Mouse (Mus musculus) testis, adult 2 months (tissue): ENCODE measurements at regions not wholly inside any gene's neighbourhood (a gene's known extent, or its start where the extent isn't known, plus 50 kb on each side); places are given as distances from the start of the nearest gene placed in this dataset.
"Not testable (repeated sequence)": the region's sequence is repeated elsewhere in the genome, so short reads cannot be mapped to it uniquely, and the experiment has no call there.

ENCODE experiments used
- H3K27ac ChIP-seq: fragments of 200-500 bp; 2 replicates; pipeline ENCODE4 v1.5.1; 2012; ENCODE audit warnings: low read depth, low read length; ENCODE audit not compliant: control insufficient read depth, insufficient read depth
- H3K27me3 ChIP-seq: fragments of 200-500 bp; 2 replicates; pipeline ENCODE4 v1.6.1; 2012; ENCODE audit warnings: mild to moderate bottlenecking, low read length, moderate library complexity; ENCODE audit not compliant: control insufficient read depth, insufficient read depth
- H3K36me3 ChIP-seq: fragments of 200-500 bp; 2 replicates; pipeline ENCODE4 v1.6.1; 2012; ENCODE audit warnings: mild to moderate bottlenecking, low read length; ENCODE audit not compliant: control insufficient read depth, insufficient read depth
- H3K4me1 ChIP-seq: fragments of 200-500 bp; 2 replicates; pipeline ENCODE4 v1.6.1; 2012; ENCODE audit warnings: low read length; ENCODE audit not compliant: control insufficient read depth, insufficient read depth
- H3K4me3 ChIP-seq: fragments of 200-500 bp; 2 replicates; pipeline ENCODE4 v1.5.1; 2012; ENCODE audit warnings: low read depth, mild to moderate bottlenecking, low read length, moderate library complexity, mixed read lengths; ENCODE audit not compliant: control insufficient read depth
- POLR2A ChIP-seq: fragments of 200-500 bp; IDR thresholded peaks from 2 replicates; pipeline ENCODE4 v1.6.1; 2012; ENCODE audit warnings: low read depth, mild to moderate bottlenecking, inconsistent platforms, low read length, moderate library complexity; ENCODE audit not compliant: control insufficient read depth

- not testable (repeated sequence) for H3K36me3 ChIP-seq, H3K4me1 ChIP-seq, H3K27ac ChIP-seq, H3K4me3 ChIP-seq, H3K27me3 ChIP-seq
Measured at GRCm38 (mm10) chr12:23216521-23216920, 563.5 kb downstream of the Gm10330 start.

GRCm38 (mm10) chr12:23189546-23189945, 590.5 kb downstream of the Gm10330 start:
- H3K4me3 ChIP-seq, result peak overlapping the region; percentile 51
- not testable (repeated sequence) for H3K27me3 ChIP-seq, H3K27ac ChIP-seq, H3K4me1 ChIP-seq, H3K36me3 ChIP-seq
- 0 out of 2 replicates have a peak, but pooled peaks have one; percentile 30 for TF ChIP-seq POLR2A

GRCm38 (mm10) chr12:23189110-23189509, 591.0 kb downstream of the Gm10330 start:
- not testable (repeated sequence) for H3K4me1 ChIP-seq, H3K27me3 ChIP-seq, H3K36me3 ChIP-seq, H3K27ac ChIP-seq
- peak overlapping the region; percentile 51 for H3K4me3 ChIP-seq
